Mouse (Mus musculus): ENCODE data around the gene Jade2.
A peak's percentile ranks its signal among the peaks of the same experiment; 100 is the strongest.
"Not testable (repeated sequence)": the region's sequence is repeated elsewhere in the genome, so short reads cannot be mapped to it uniquely, and the experiment has no call there.

Gene Jade2

DNA sequence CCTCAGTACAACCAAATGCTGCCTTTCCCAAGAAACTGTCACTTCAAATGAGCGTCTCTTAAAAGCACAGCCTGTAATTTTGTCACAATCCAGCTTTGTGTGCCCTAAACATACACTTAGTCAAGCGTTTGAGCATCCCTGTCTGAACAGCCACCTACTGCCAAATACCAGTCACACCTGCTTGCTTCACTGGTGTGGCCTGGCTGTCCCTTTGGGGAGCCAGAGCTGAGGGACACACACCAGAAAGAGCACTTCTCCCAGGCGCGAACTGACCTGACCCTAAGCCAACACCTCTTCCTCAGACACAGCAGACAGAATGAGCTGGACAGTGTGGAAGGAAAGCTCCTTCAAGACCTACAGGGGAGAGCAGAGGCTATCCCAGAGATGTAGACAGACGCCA lies 24.5 kb downstream of the Jade2 start:
- no peak for DNase-seq

GRCm38 (mm10) chr11:51831962-51832909 lies 25.2 kb downstream of the Jade2 start:
- peak; percentile 38 to 61 for DNase-seq

GRCm38 (mm10) chr11:51824867-51825424 lies 32.5 kb downstream of the Jade2 start:
- DNase-seq, result peak in 1 of 2 experiments; percentile 51

GRCm38 (mm10) chr11:51823963-51824753 lies 33.3 kb downstream of the Jade2 start:
- peak; percentile 64 to 79 for DNase-seq

DNA sequence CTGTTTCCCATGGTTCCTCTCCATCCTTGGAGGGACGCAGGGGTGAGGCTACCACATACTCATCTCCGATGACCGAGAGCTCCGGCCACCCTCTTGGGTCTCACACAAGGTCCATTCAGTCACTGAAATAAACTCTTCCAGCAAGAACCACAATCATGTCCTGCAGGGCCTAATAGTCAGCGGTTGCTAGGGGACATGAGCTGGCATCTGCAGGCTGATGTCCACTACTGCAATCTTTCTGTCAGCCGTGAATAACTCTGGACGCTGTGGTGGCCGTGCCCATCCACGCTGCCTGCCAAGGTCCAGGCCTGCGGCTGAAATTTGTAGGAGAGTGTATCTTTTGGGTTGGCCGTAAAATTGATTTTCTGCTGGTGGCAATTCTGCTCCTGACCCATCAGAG lies 34.2 kb downstream of the Jade2 start:
- no peak for DNase-seq

DNA sequence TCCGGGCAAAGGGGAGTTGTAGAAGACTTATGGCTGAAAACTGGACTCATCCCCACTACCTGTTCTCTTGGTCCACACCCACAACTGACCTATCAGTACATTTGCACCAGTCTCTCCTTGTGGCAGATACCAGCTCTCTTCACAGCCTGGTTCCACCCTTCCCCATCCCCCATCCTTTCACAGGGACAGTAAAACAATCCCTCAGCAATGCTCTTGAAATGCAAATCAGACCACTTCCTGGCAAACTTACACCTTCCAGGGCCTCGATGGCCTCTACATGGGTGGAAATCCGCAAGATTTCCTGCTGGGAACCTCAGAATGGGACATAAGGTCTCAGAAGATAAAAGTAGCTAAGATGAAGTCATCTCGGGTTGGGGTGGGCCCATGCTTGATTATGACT lies 34.7 kb downstream of the Jade2 start:
- no peak for DNase-seq

DNA sequence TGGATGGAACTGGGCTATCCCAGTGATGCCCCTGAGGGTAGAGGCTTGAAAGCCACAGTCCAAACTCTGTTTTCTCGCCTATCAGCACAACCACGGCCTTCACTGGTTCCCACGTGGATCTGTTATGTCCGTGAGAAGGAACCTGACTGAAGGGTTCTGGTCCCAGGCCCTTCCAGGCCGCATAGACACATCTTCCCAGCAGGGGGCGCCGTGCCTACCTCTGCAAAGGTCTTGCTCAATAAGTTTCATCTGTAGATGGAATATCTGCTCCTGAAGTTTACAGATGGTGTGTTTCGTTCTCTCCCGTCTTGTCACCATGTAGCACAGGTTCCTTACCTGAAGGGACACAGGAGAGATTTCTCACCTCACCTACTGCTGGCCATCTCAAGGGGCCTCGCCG lies 36.6 kb downstream of the Jade2 start:
- DNase-seq, result peak; percentile 78 to 84

- DNase-seq, result peak in 1 of 2 experiments; percentile 52
Measured at GRCm38 (mm10) chr11:51819964-51820363, 37.5 kb downstream of the Jade2 start.

DNA sequence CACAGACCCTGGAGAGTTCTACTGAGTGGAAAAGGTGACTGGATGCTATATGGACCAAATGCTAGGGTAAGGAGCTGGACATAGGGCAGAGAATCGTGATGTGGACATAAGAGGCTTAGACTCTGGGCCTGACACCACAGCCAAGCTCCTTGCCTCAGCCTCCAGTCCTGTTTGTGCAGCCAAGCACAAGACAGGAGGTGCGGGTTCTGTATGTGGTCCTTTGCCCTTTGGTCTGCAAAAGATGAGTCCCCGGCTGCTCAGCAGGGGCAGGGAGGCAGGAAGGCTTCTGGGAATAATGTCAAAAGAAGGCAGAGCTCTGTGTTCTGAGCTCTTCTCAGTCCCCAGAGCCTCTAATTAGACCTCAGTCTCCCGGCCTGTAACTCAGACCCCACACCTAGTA lies 38.6 kb downstream of the Jade2 start:
- no peak for DNase-seq

- DNase-seq, result peak; percentile 90 to 94
Measured at GRCm38 (mm10) chr11:51817756-51818155, 39.7 kb downstream of the Jade2 start.

DNA sequence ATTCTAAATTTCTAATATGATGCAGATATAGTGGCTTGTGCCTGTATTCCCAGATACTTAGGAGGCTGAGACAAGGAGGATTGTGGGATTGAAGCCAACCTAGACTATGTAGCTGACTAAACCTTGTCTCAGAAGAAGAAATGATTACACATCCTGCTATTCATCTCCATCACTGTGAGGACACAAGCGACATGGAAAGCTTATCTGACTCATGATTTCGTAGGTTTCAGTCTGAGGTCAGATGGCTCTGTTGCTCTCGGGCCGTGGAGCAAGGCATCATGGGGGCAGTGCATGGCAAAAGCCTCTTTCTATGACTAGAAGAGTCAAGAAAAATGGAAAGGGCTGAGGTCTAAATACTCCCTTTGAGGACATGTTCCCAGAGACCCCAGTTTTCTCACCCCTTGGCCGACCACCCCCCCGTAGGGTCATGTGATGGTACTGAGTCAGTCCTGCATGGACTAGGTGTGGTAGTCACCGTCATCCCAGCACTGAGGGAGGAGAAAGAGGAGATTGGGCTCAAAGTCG lies 45.4 kb downstream of the Jade2 start:
- peak in 1 of 2 experiments; percentile 17 for DNase-seq

DNA sequence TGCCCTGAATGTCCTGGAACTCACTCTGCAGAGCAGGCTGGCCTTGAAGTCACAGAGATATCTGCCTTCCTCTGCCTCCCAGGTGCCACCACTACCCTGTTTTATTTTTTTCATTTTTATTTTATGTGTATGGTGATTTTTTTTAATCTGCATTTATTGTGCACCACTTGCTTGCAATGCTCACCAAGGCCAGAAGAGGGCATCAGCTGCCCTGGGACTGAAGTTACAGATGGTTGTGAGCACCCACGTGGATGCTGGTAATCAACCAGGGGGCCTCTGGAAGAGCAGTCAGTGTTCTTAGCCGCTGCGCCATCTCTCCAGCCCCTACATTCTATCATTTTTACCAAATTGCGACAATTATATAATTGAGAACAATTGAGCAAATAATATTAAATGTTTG lies 46.2 kb downstream of the Jade2 start:
- peak in 1 of 2 experiments; percentile 16 for DNase-seq

GRCm38 (mm10) chr11:51809632-51810224 lies 47.7 kb downstream of the Jade2 start:
- DNase-seq, result peak; percentile 21 to 67

- no peak for DNase-seq
Measured at GRCm38 (mm10) chr11:51807108-51807879, 50.2 kb downstream of the Jade2 start.

DNA sequence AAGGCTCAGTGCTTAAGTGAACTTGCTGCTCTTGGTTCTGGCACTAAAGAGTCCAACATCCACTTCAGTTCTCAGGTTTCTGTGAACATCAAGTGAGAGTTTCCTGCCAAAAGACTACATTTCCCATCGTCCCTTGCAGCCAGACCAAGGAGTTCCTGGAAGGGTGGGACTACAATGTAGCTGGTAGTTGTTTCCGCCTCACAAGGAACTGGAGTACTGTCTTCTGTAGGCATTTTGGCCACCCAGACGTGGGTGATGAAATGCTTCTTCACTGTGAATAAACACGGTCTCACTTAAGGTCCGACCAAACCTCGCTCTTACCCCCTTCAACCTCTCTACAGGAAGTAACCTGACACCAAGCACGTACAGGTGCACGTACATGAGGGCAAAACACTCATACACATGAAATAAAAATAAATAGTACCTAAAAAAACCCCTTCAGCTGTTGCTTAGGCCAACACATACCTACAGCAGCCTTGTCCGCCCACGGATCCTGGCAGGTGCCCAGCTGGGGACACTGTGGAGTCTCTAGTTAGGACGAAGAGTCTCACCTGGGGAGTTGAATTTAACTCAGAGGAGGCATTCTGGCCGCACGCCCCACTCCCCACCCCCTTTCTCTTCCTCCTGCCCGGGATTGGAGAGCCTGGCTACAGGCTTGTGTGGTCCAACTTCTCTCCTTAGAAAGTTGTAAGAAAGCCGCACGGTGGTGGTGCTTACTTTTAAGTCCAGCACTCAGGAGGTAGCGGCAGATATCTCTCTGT lies 52.1 kb downstream of the Jade2 start:
- peak; percentile 83 to 86 for DNase-seq

- DNase-seq, result peak in 1 of 2 experiments; percentile 50
Measured at GRCm38 (mm10) chr11:51800634-51801325, 56.7 kb downstream of the Jade2 start.

GRCm38 (mm10) chr11:51796272-51796671 lies 61.2 kb downstream of the Jade2 start:
- DNase-seq, result no peak

GRCm38 (mm10) chr11:51790662-51791061 lies 66.8 kb downstream of the Jade2 start:
- no peak for DNase-seq

- DNase-seq, result not testable (repeated sequence)
Measured at GRCm38 (mm10) chr11:51789735-51790134, 67.7 kb downstream of the Jade2 start.

- peak; percentile 63 to 77 for DNase-seq
Measured at GRCm38 (mm10) chr11:51785926-51786325, 71.5 kb downstream of the Jade2 start.
